Mouse (Mus musculus) liver, adult 2 months (tissue): ENCODE measurements around the gene Gm45785.

Experiments used
- CTCF ChIP-seq: fragments of 200-500 bp; IDR thresholded peaks from 2 replicates; pipeline ENCODE4 v1.5.1; 2011; ENCODE audit warnings: low read depth, low read length, control low read depth
- POLR2A ChIP-seq: fragments of 200-500 bp; IDR thresholded peaks from 2 replicates; pipeline ENCODE4 v1.6.1; 2011; ENCODE audit warnings: low read length, control low read depth; ENCODE audit not compliant: insufficient read depth; ENCODE audit errors: extremely low read depth

GRCm38 (mm10) chr7:140874224-140874623, 18.1 kb upstream of the Gm45785 start:
- no peak for TF ChIP-seq POLR2A
- TF ChIP-seq CTCF = no peak
